ENCODE assay signal across 26 mouse cellular contexts in genomic region chr11:76137996-76138395, GRCm38 (mm10). TPM values are rescaled to one million over a fixed set of nuclear protein-coding genes. Genes with fewer than 3 reads are reported as not detected.
A peak's percentile ranks its signal among the peaks of the same experiment; 100 is the strongest.
DNase-seq lines count a peak whose midpoint lies in the region; ATAC-seq lines count a peak whose summit lies in the region.
"Had no signal": no experiment of that assay in that cellular context is flagged by ENCODE, and none has a peak within 500 bp of the region (broad histone marks: within the 10 kb centered on the region; RNA-seq: fewer than 3 reads in every experiment).

No protein-coding gene starts in this region.

- no peaks in the 10 kb centered on the region for H3K27me3 ChIP-seq in intestine, embryonic 15.5 days (replicated peaks)
- H3K27me3 ChIP-seq: CH12.LX; embryonic facial prominence, embryonic 13.5 days; embryonic facial prominence, embryonic 15.5 days; forebrain, embryonic 13.5 days; forebrain, embryonic 15.5 days; Patski had no signal

- WGBS in intestine, embryonic 15.5 days = 84% methylated on average over 3 of the region's 3 CpGs

- no peak overlapping the region for H3K9ac ChIP-seq in intestine, embryonic 15.5 days
- H3K9ac ChIP-seq: embryonic facial prominence, embryonic 13.5 days; embryonic facial prominence, embryonic 15.5 days; forebrain, embryonic 13.5 days; forebrain, embryonic 15.5 days; forebrain, postnatal 0 days had no signal

- H3K36me3 ChIP-seq in intestine, embryonic 15.5 days = peaks cover 14% of the 10 kb centered on the region; the same call in 1 of the 2 replicates

- no peaks in the 10 kb centered on the region for H3K4me1 ChIP-seq in intestine, embryonic 15.5 days (replicated peaks)
- H3K4me1 ChIP-seq: embryonic facial prominence, embryonic 13.5 days; embryonic facial prominence, embryonic 15.5 days; forebrain, embryonic 13.5 days; forebrain, embryonic 15.5 days had no signal

- H3K4me2 ChIP-seq in intestine, embryonic 15.5 days (replicated peaks) = no peak overlapping the region
- H3K4me2 ChIP-seq: embryonic facial prominence, embryonic 13.5 days; embryonic facial prominence, embryonic 15.5 days; forebrain, embryonic 13.5 days; forebrain, embryonic 15.5 days had no signal

- peak; percentile 27 to 32 for DNase-seq in adrenal gland, postnatal 36 days
- no peak for DNase-seq in adrenal gland, postnatal 14 days
- peak; percentile 25 for DNase-seq in Muller cell, postnatal 12 days (ENCODE audit: inconsistent ontology term)
- DNase-seq in brain, adult 2 months (ENCODE audit: low read depth, low spot score) = peak; percentile 30
- DNase-seq in left cerebral cortex, postnatal 10 days (ENCODE audit: extremely low spot score in 1 of 2, low spot score in 2 of 2) = no peak
- no peak for DNase-seq in thymus, postnatal 14 days
- DNase-seq: adrenal gland, postnatal 10 days; B cell, adult 2 months; cerebellum, adult 11 months; cerebellum, adult 18-20 months; cerebellum, adult 8-10 months; cerebellum, adult 9-11 months; cerebellum, postnatal 14 days; cerebellum, postnatal 36 days; embryo, embryonic 11 days; forebrain, postnatal 0 days had no signal

- no peaks in the 10 kb centered on the region for H3K9me3 ChIP-seq in intestine, embryonic 15.5 days
- H3K9me3 ChIP-seq: embryonic facial prominence, embryonic 13.5 days; embryonic facial prominence, embryonic 15.5 days; forebrain, embryonic 13.5 days; forebrain, embryonic 15.5 days; G1E had no signal

- ATAC-seq in intestine, embryonic 15.5 days = no peak
- ATAC-seq: activated CD4-positive, CD25-positive, alpha-beta regulatory T cell, adult 4 months; CD4-positive, CD25-positive, alpha-beta regulatory T cell, adult 4 months; forebrain, embryonic 13.5 days; forebrain, embryonic 15.5 days; forebrain, postnatal 0 days; Patski had no signal

- no peak overlapping the region for H3K4me3 ChIP-seq in intestine, embryonic 15.5 days (replicated peaks)
- H3K4me3 ChIP-seq: embryonic facial prominence, embryonic 13.5 days; embryonic facial prominence, embryonic 15.5 days; forebrain, embryonic 13.5 days; forebrain, embryonic 15.5 days had no signal

- no peak overlapping the region for H3K27ac ChIP-seq in intestine, embryonic 15.5 days
- H3K27ac ChIP-seq: embryonic facial prominence, embryonic 13.5 days; embryonic facial prominence, embryonic 15.5 days; forebrain, embryonic 13.5 days; forebrain, embryonic 15.5 days had no signal

- intact Hi-C loops in left cerebral cortex, postnatal 10 days (cut with DNase I) = no loop called here

RNA-seq across cellular contexts. Expression of gene Vps53, which starts 41.5 kb away (rescaled TPM):
- 10 to 100 TPM; 49.2 to 54.2 TPM for total RNA-seq in adrenal gland, postnatal 36 days (2021)
- 39.5 and 41.1 TPM in 2 replicates for total RNA-seq in adrenal gland, postnatal 14 days (2021)
- total RNA-seq in left cerebral cortex, postnatal 10 days (2021) = 10 to 100 TPM; 74.5 to 82.5 TPM
- polyA plus RNA-seq in intestine, embryonic 15.5 days (2015; fragmentation: Nextera tagmentation; extraction: Ambion mirVana) = 48.1 and 51.0 TPM in 2 replicates

RNA-seq across cellular contexts. Expression of gene Fam57a, which starts 41.5 kb away (rescaled TPM):
- total RNA-seq in adrenal gland, postnatal 36 days (2021) = 1 to 10 TPM; 4.8 to 4.9 TPM
- total RNA-seq in adrenal gland, postnatal 14 days (2021) = 7.6 and 8.0 TPM in 2 replicates
- total RNA-seq in left cerebral cortex, postnatal 10 days (2021) = 10 to 100 TPM; 15.4 to 17.0 TPM
- polyA plus RNA-seq in intestine, embryonic 15.5 days (2015; fragmentation: Nextera tagmentation; extraction: Ambion mirVana) = 88.7 and 94.7 TPM in 2 replicates

Comparison
In these comparisons a context has a peak if more than half of its experiments do, and no peak if none do; other contexts are left out.
1. DNase-seq: peak in adrenal gland, postnatal 36 days (2 of 2), Muller cell, postnatal 12 days (single experiment) and brain, adult 2 months (single experiment); none in adrenal gland, postnatal 14 days (single experiment), left cerebral cortex, postnatal 10 days (0 of 2) and thymus, postnatal 14 days (single experiment).